Mouse (Mus musculus) heart, embryonic 13.5 days (tissue): ENCODE data around the gene Slk. TPM values are rescaled to one million over a fixed set of nuclear protein-coding genes. Genes with fewer than 3 reads are reported as not detected.
A peak's percentile ranks its signal among the peaks of the same experiment; 100 is the strongest.

Source experiments
- ATAC-seq: fragments of 200-750 bp; cut with Nextera tagmentation; 2 replicates; pipeline ENCODE4 v1.8.0; 2017; ENCODE audit warnings: moderate TSS enrichment; ENCODE audit not compliant: insufficient number of reproducible peaks, low FRiP score, low TSS enrichment; ENCODE audit errors: extremely low read depth
- H3K27ac ChIP-seq: fragments of 300-500 bp; sonication (generic); replicated peaks from 2 replicates; pipeline ENCODE4 v1.5.1; 2015; ENCODE audit warnings: moderate library complexity, mild to moderate bottlenecking, inconsistent platforms
- H3K27me3 ChIP-seq: fragments of 300-500 bp; sonication (generic); replicated peaks from 2 replicates; pipeline ENCODE4 v1.6.1; 2015; ENCODE audit warnings: mild to moderate bottlenecking, inconsistent platforms
- H3K36me3 ChIP-seq: fragments of 300-500 bp; sonication (generic); 2 replicates; pipeline ENCODE4 v1.6.1; 2015; ENCODE audit warnings: mild to moderate bottlenecking, inconsistent platforms
- H3K4me1 ChIP-seq: fragments of 300-500 bp; sonication (generic); 2 replicates; pipeline ENCODE4 v1.6.1; 2015; ENCODE audit warnings: inconsistent platforms
- H3K4me2 ChIP-seq: fragments of 300-500 bp; sonication (generic); 2 replicates; pipeline ENCODE4 v1.6.1; 2015; ENCODE audit warnings: inconsistent platforms, mild to moderate bottlenecking, moderate library complexity
- H3K4me3 ChIP-seq: fragments of 300-500 bp; sonication (generic); 2 replicates; pipeline ENCODE4 v1.5.1; 2015; ENCODE audit warnings: moderate library complexity, mild to moderate bottlenecking, inconsistent platforms
- H3K9ac ChIP-seq: fragments of 300-500 bp; sonication (generic); 2 replicates; pipeline ENCODE4 v1.6.1; 2015; ENCODE audit warnings: inconsistent platforms, mild to moderate bottlenecking, moderate library complexity
- H3K9me3 ChIP-seq: fragments of 300-500 bp; sonication (generic); 2 replicates; pipeline ENCODE4 v1.6.1; 2016; ENCODE audit warnings: inconsistent platforms
- WGBS: fragments of 180-500 bp; shearing (Covaris S2); methylation state at CpG from one replicate; pipeline ENCODE4 v1.1.7; 2015; ENCODE audit warnings: mixed read lengths; 5-methylcytosine and 5-hydroxymethylcytosine counted together
- polyA plus RNA-seq: library from polyadenylated mRNA; unstranded; fragments of >200 nt; fragmentation: Nextera tagmentation; extraction: Ambion mirVana; gene quantifications from 2 replicates; pipeline ENCODE4 v1.2.1, GENCODE M21; 2015

Slk gene
- polyA plus RNA-seq, 1 experiment from 2014 or later, result 8.0 TPM

DNA sequence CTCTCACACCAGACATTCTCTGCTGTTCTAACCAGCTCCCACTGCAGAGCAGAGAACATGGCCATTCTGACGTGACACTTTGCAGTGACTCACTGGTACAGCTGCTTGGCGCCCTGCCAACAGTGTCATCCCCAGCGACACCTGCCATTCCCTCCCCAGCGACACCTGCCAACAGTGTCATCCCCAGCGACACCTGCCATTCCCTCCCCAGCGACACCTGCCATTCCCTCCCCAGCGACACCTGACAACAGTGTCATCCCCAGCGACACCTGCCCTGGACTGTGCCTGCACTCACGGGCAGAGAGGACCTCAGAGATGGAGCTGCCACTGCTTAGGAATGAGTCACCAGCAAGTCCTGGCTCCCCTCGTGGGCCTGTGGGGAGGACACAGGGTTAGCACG is 75.4 kb downstream of the Slk start:
- Histone ChIP-seq H3K27me3 (no peaks in the 10 kb centered on the region), H3K36me3 (no peaks in the 10 kb centered on the region), H3K9me3 (no peaks in the 10 kb centered on the region), H3K4me3 (no peak overlapping the region), H3K4me1 (peaks cover 25% of the 10 kb centered on the region), H3K27ac (no peak overlapping the region), H3K4me2 (no peak overlapping the region), H3K9ac (no peak overlapping the region)
- 58% methylated on average over 11 of the region's 11 CpGs for WGBS
- no peak for ATAC-seq

DNA sequence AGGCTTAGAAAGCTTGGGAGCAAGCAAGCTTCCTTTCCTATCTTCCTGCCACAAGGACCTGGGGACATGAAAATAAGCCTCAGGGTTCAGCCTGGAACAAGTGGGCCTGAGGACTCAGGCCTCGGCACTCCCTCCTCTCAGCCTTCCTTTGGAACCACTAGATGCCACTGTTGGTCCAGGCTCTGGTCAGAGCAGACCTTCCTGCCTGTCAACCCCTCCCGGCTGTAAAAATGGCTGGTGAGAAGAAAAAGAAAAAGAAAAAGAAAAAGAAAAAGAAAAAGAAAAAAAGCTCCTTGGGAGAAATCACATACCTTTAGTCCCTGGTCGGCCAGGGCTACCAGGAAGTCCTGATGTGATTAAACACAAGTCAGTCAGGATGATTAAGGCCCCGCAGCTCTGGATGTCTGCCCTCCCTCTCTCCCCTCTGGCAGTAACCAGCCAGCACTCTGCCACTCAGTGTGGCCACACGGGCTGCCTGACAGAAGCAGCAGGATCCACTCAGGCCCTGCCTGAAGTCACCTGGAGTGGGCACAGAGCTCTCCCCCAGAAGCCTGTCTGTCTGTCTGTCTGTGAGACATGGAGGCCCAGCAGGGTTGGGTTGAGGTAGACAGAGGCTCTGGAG is 79.5 kb downstream of the Slk start:
- peak overlapping the region; percentile 80 for H3K27ac ChIP-seq
- H3K4me3 ChIP-seq, result no peak overlapping the region
- ATAC-seq, result 0 out of 2 replicates have a peak, but pooled peaks have one; percentile 48
- peak overlapping the region; percentile 67 for H3K9ac ChIP-seq
- H3K9me3 ChIP-seq, result no peaks in the 10 kb centered on the region
- H3K36me3 ChIP-seq, result no peaks in the 10 kb centered on the region
- peaks cover 17% of the 10 kb centered on the region for H3K4me1 ChIP-seq
- H3K4me2 ChIP-seq, result peak overlapping the region; percentile 35; the same call in 1 of the 2 replicates
- WGBS, result 16% methylated on average over 5 of the region's 5 CpGs
- H3K27me3 ChIP-seq, result no peaks in the 10 kb centered on the region

GRCm38 (mm10) chr19:47659765-47660408 is 80.4 kb downstream of the Slk start:
- Histone ChIP-seq H3K4me3 (no peak overlapping the region), H3K9ac (peak overlapping the region; percentile 67), H3K27ac (peak overlapping the region; percentile 80), H3K4me2 (no peak overlapping the region), H3K27me3 (no peaks in the 10 kb centered on the region), H3K4me1 (peaks cover 12% of the 10 kb centered on the region), H3K36me3 (no peaks in the 10 kb centered on the region), H3K9me3 (no peaks in the 10 kb centered on the region)
- ATAC-seq, result no peak
- 80% methylated on average over 9 of the region's 9 CpGs for WGBS

GRCm38 (mm10) chr19:47667601-47668000 is 88.1 kb downstream of the Slk start:
- ATAC-seq, result no peak
- H3K36me3 ChIP-seq, result no peaks in the 10 kb centered on the region
- H3K4me2 ChIP-seq, result no peak overlapping the region
- no peak overlapping the region for H3K4me3 ChIP-seq
- no peaks in the 10 kb centered on the region for H3K27me3 ChIP-seq
- H3K27ac ChIP-seq, result no peak overlapping the region
- peaks cover 17% of the 10 kb centered on the region; the same call in 1 of the 2 replicates for H3K4me1 ChIP-seq
- H3K9me3 ChIP-seq, result no peaks in the 10 kb centered on the region
- H3K9ac ChIP-seq, result no peak overlapping the region
- WGBS, result 52% methylated on average over 8 of the region's 8 CpGs

- Histone ChIP-seq H3K27ac (no peak overlapping the region), H3K9me3 (no peaks in the 10 kb centered on the region), H3K4me2 (no peak overlapping the region), H3K27me3 (no peaks in the 10 kb centered on the region), H3K4me1 (peaks cover 19% of the 10 kb centered on the region; the same call in 1 of the 2 replicates), H3K36me3 (no peaks in the 10 kb centered on the region), H3K4me3 (no peak overlapping the region), H3K9ac (no peak overlapping the region)
- no peak for ATAC-seq
- WGBS, result 70% methylated on average over 9 of the region's 9 CpGs
Measured at GRCm38 (mm10) chr19:47668399-47668798, 88.9 kb downstream of the Slk start.

GRCm38 (mm10) chr19:47674419-47674818 is 94.9 kb downstream of the Slk start:
- H3K9ac ChIP-seq, result no peak overlapping the region
- no peak overlapping the region for H3K27ac ChIP-seq
- WGBS, result 37% methylated on average over 8 of the region's 8 CpGs
- H3K36me3 ChIP-seq, result no peaks in the 10 kb centered on the region
- 0 out of 2 replicates have a peak, but pooled peaks cover 6% of the 10 kb centered on the region for H3K27me3 ChIP-seq
- H3K4me3 ChIP-seq, result no peak overlapping the region
- peaks cover 14% of the 10 kb centered on the region; the same call in 1 of the 2 replicates for H3K4me1 ChIP-seq
- no peak overlapping the region for H3K4me2 ChIP-seq
- no peak for ATAC-seq
- H3K9me3 ChIP-seq, result no peaks in the 10 kb centered on the region

GRCm38 (mm10) chr19:47678675-47679074 is 99.2 kb downstream of the Slk start:
- Histone ChIP-seq H3K27ac (no peak overlapping the region), H3K4me1 (peaks cover 7% of the 10 kb centered on the region; the same call in 1 of the 2 replicates), H3K4me2 (no peak overlapping the region), H3K9me3 (no peaks in the 10 kb centered on the region), H3K9ac (no peak overlapping the region), H3K27me3 (0 out of 2 replicates have a peak, but pooled peaks cover 6% of the 10 kb centered on the region), H3K4me3 (no peak overlapping the region), H3K36me3 (no peaks in the 10 kb centered on the region)
- 70% methylated on average over 12 of the region's 12 CpGs for WGBS
- ATAC-seq, result no peak

- Histone ChIP-seq H3K4me1 (no peaks in the 10 kb centered on the region), H3K36me3 (no peaks in the 10 kb centered on the region), H3K4me2 (no peak overlapping the region), H3K9ac (no peak overlapping the region), H3K4me3 (no peak overlapping the region), H3K27me3 (peaks cover 9% of the 10 kb centered on the region; the same call in 1 of the 2 replicates), H3K9me3 (no peaks in the 10 kb centered on the region), H3K27ac (no peak overlapping the region)
- WGBS, result 59% methylated on average over 7 of the region's 7 CpGs
- ATAC-seq, result no peak
Measured at GRCm38 (mm10) chr19:47689592-47689991, 110.1 kb downstream of the Slk start.

DNA sequence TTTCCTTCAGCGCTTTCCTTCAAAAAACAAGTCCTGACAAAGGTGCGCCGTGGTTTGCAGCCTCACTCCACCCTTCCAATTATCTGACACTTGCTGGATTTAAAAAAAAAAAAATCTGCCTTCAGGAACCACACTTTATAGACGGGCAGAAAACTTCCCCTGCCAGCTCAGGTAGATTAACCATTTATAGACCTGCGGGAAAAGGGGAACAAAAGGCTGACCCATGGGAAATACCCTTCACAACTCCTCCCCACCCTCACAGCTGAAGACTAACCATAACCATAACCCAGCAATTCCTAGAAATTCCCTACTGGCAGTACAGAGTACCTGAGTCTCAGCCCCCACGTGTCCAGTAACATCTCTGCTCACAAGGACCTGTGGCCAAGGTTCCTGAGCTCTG is 112.5 kb downstream of the Slk start, which contains the start of gene Col17a1:
TSS of gene Col17a1 (minus strand) at position 101 of the 400 bp plus-strand sequence.
- Histone ChIP-seq H3K27ac (no peak within 1 kb of the TSS), H3K4me2 (no peak within 1 kb of the TSS), H3K4me1 (no peaks in the 10 kb centered on the region), H3K27me3 (peaks cover 5% of the 10 kb centered on the region; the same call in 1 of the 2 replicates), H3K4me3 (no peak within 1 kb of the TSS), H3K9me3 (no peaks in the 10 kb centered on the region), H3K9ac (no peak within 1 kb of the TSS), H3K36me3 (no peaks in the 10 kb centered on the region)
- ATAC-seq, result no peak
- WGBS, result 65% methylated on average over 6 of the region's 6 CpGs
